Mouse (Mus musculus) monocyte, adult 5-6 weeks (primary cell): ENCODE measurements around the gene Nab2. TPM values are rescaled to one million over a fixed set of nuclear protein-coding genes. Genes with fewer than 3 reads are reported as not detected.

Experiments used
- ATAC-seq: fragments of 153-309, 156-312 bp; replicated peaks from 2 replicates; pipeline ENCODE4 v1.8.0; 2017; ENCODE audit warnings: mild to moderate bottlenecking; ENCODE audit not compliant: low TSS enrichment, insufficient number of reproducible peaks, severe bottlenecking, poor library complexity, low FRiP score
- total RNA-seq: library from RNA; stranded (forward); fragments of 200-1000, 200-491, 200-594 nt; gene quantifications from 3 replicates; pipeline ENCODE4 v1.2.3, GENCODE M21; 2017

Gene Nab2
- total RNA-seq, result 12.6 to 35.9 TPM (median 17.8 TPM) in 3 replicates

GRCm38 (mm10) chr10:127668093-127669050 lies at the start of gene Nab2:
TSS of gene Nab2 (minus strand) at chr10:127668568.
- ATAC-seq, result peak; percentile 54

GRCm38 (mm10) chr10:127712736-127713135 lies 44.4 kb upstream of the Nab2 start:
- no peak for ATAC-seq

- no peak for ATAC-seq
Observed at GRCm38 (mm10) chr10:127710331-127710730, 42.0 kb upstream of the Nab2 start.

GRCm38 (mm10) chr10:127708850-127709370 lies 40.5 kb upstream of the Nab2 start:
- ATAC-seq, result no peak

- ATAC-seq, result no peak
Observed at GRCm38 (mm10) chr10:127707721-127708120, 39.4 kb upstream of the Nab2 start.

- ATAC-seq, result no peak
Observed at GRCm38 (mm10) chr10:127705783-127706182, 37.4 kb upstream of the Nab2 start.

GRCm38 (mm10) chr10:127704766-127705220 lies 36.4 kb upstream of the Nab2 start, which contains the start of gene Myo1a:
TSS of gene Myo1a (plus strand) at chr10:127705170.
- no peak for ATAC-seq

- ATAC-seq, result no peak
Observed at GRCm38 (mm10) chr10:127704293-127704692, 35.9 kb upstream of the Nab2 start.

- no peak for ATAC-seq
Observed at GRCm38 (mm10) chr10:127703299-127703698, 34.9 kb upstream of the Nab2 start.

- ATAC-seq, result no peak
Observed at GRCm38 (mm10) chr10:127698966-127699365, 30.6 kb upstream of the Nab2 start.

- ATAC-seq, result no peak
Observed at GRCm38 (mm10) chr10:127695775-127696174, 27.4 kb upstream of the Nab2 start.

GRCm38 (mm10) chr10:127694636-127695035 lies 26.3 kb upstream of the Nab2 start:
- 0 out of 2 replicates have a peak, but pooled peaks have one; percentile 64 for ATAC-seq

GRCm38 (mm10) chr10:127691053-127691452 lies 22.7 kb upstream of the Nab2 start:
- no peak for ATAC-seq

- ATAC-seq, result no peak
Observed at GRCm38 (mm10) chr10:127682886-127683285, 14.5 kb upstream of the Nab2 start.

- ATAC-seq, result no peak
Observed at GRCm38 (mm10) chr10:127679881-127680280, 11.5 kb upstream of the Nab2 start.

- no peak for ATAC-seq
Observed at GRCm38 (mm10) chr10:127679208-127679607, 10.8 kb upstream of the Nab2 start.

GRCm38 (mm10) chr10:127677591-127678336 lies 9.4 kb upstream of the Nab2 start:
- ATAC-seq, result no peak

- ATAC-seq, result peak; percentile 83
Observed at GRCm38 (mm10) chr10:127676691-127677548, 8.6 kb upstream of the Nab2 start.
